Mouse (Mus musculus): Measurements from ENCODE around the gene Tmem203.

- TF ChIP-seq CTCF (conservative IDR thresholded peaks at IDR 0.05; ENCODE audit: low read length) (no peak), POU5F1 (IDR thresholded peaks at IDR 0.05; ENCODE audit: borderline replicate concordance, low read length) (no peak), NANOG (IDR thresholded peaks at IDR 0.05; ENCODE audit: borderline replicate concordance, low read length) (no peak)
Observed at GRCm38 (mm10) chr2:25286837-25287636, 31.8 kb downstream of the Tmem203 start.

Data from E14TG2a.4 (cell line).